Comparison of ENCODE assay signal across 32 mouse cellular contexts in the genomic region with DNA sequence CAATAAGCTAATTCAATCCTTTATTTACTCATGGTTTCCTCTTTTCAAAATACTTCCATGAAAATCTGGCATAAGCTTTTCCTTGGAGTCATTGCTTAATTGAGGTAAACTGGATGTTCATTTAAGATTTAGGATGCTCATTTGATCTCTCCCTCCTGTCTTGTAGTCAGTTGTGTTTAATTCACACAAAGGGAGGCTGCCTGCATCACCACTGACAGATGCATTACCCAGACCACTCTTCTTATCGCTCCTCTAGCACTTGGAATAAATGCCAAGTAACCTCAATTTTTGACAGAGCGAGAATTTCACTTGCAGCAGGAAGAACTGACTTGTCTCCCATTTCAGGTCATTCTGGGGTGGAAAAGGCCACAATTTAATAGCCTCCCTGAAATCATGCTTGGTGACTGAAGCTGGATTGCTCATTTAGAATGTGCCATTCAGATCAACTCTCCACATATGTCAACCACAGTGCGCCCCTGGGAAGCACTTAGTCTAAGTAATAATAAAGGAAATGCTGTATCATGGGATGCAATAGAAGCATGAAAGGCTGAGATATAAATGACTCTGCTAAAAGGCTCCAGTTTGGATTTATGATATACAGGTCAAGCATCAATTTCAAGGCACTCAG.
DNase-seq lines count a peak whose midpoint lies in the region; ATAC-seq and TF ChIP-seq lines count a peak whose summit lies in the region.
"Had no signal": no experiment of that assay in that cellular context is flagged by ENCODE, and none has a peak within 500 bp of the region (broad histone marks: within the 10 kb centered on the region; RNA-seq: fewer than 3 reads in every experiment).

No protein-coding gene starts in this region.

- 75% methylated on average over 3 of the region's 3 CpGs for WGBS in forebrain, postnatal 0 days
- 72% methylated on average over 3 of the region's 3 CpGs for WGBS in forebrain, embryonic 16.5 days
- 79% methylated on average over 3 of the region's 3 CpGs for WGBS in midbrain, embryonic 15.5 days
- 73% methylated on average over 3 of the region's 3 CpGs for WGBS in midbrain, embryonic 16.5 days

- H3K27me3 ChIP-seq in forebrain, postnatal 0 days (ENCODE audit: insufficient read depth, low read length), result no peaks in the 10 kb centered on the region
- H3K27me3 ChIP-seq in forebrain, embryonic 16.5 days (replicated peaks; ENCODE audit: control insufficient read depth, insufficient read depth, low read length), result no peaks in the 10 kb centered on the region
- H3K27me3 ChIP-seq in midbrain, embryonic 15.5 days (replicated peaks), result no peaks in the 10 kb centered on the region
- H3K27me3 ChIP-seq in midbrain, embryonic 16.5 days (ENCODE audit: control insufficient read depth, insufficient read depth, low read depth, low read length), result no peaks in the 10 kb centered on the region
- H3K27me3 ChIP-seq: embryonic facial prominence, embryonic 13.5 days; limb, embryonic 15.5 days; megakaryocyte, embryonic 14.5 days had no signal

- no peak for DNase-seq in forebrain, postnatal 0 days
- peak; percentile 57 for DNase-seq in brain, embryonic 14.5 days (ENCODE audit: low read depth)
- DNase-seq in embryo, embryonic 11 days, result peak; percentile 3
- no peak for DNase-seq in ovary, postnatal 36 days (ENCODE audit: low spot score)
- DNase-seq: adrenal gland, postnatal 14 days; cerebellum, adult 18-20 months; cerebellum, postnatal 10 days; gastrocnemius, adult 2 months; gastrocnemius, postnatal 36 days; heart, adult 18-20 months; heart, postnatal 36 days; kidney, adult 9 months; kidney, postnatal 10 days; layer of hippocampus, adult 9-11 months; lung, postnatal 4 days; right cerebral cortex, postnatal 4 days; thymus, adult 18-20 months; thymus, postnatal 25 days had no signal

- H3K9me3 ChIP-seq in forebrain, postnatal 0 days (ENCODE audit: low read length), result no peaks in the 10 kb centered on the region
- no peaks in the 10 kb centered on the region for H3K9me3 ChIP-seq in forebrain, embryonic 16.5 days (ENCODE audit: control insufficient read depth, low read length)
- H3K9me3 ChIP-seq in midbrain, embryonic 15.5 days, result no peaks in the 10 kb centered on the region
- H3K9me3 ChIP-seq in midbrain, embryonic 16.5 days (replicated peaks; ENCODE audit: control insufficient read depth, low read length, poor library complexity, severe bottlenecking), result no peaks in the 10 kb centered on the region
- H3K9me3 ChIP-seq: embryonic facial prominence, embryonic 13.5 days; forebrain, embryonic 10.5 days; limb, embryonic 10.5 days; limb, embryonic 15.5 days; megakaryocyte, embryonic 14.5 days had no signal

- H3K27ac ChIP-seq in forebrain, postnatal 0 days (ENCODE audit: low read depth, low read length), result no peak overlapping the region
- no peak overlapping the region for H3K27ac ChIP-seq in forebrain, embryonic 16.5 days (ENCODE audit: low read length)
- no peak overlapping the region for H3K27ac ChIP-seq in midbrain, embryonic 15.5 days
- H3K27ac ChIP-seq in midbrain, embryonic 16.5 days (ENCODE audit: low read length), result no peak overlapping the region
- H3K27ac ChIP-seq: embryonic facial prominence, embryonic 13.5 days; forebrain, embryonic 10.5 days; gastrocnemius, adult 2 months; hindbrain, embryonic 14.5 days; limb, embryonic 10.5 days; limb, embryonic 15.5 days; stomach, postnatal 0 days had no signal

- no peak for TF ChIP-seq CTCF in forebrain, postnatal 0 days (IDR thresholded peaks at IDR 0.05; ENCODE audit: low read depth)
- TF ChIP-seq CTCF in brain, embryonic 14.5 days (IDR thresholded peaks at IDR 0.05; ENCODE audit: borderline replicate concordance, extremely low read depth, insufficient read depth, insufficient read length), result no peak

- no peaks in the 10 kb centered on the region for H3K36me3 ChIP-seq in forebrain, postnatal 0 days (ENCODE audit: insufficient read depth)
- H3K36me3 ChIP-seq in forebrain, embryonic 16.5 days (ENCODE audit: control insufficient read depth, insufficient read depth), result no peaks in the 10 kb centered on the region
- no peaks in the 10 kb centered on the region for H3K36me3 ChIP-seq in midbrain, embryonic 15.5 days (replicated peaks)
- H3K36me3 ChIP-seq in midbrain, embryonic 16.5 days (ENCODE audit: control insufficient read depth, insufficient read depth, low read length), result no peaks in the 10 kb centered on the region
- H3K36me3 ChIP-seq: embryonic facial prominence, embryonic 13.5 days; forebrain, embryonic 10.5 days; limb, embryonic 10.5 days; limb, embryonic 15.5 days had no signal

- TF ChIP-seq POLR2A in brain, embryonic 14.5 days (IDR thresholded peaks at IDR 0.05; ENCODE audit: borderline replicate concordance, extremely low read depth, insufficient read depth, insufficient read length, poor library complexity, severe bottlenecking), result no peak

- no peak overlapping the region for H3K4me3 ChIP-seq in forebrain, postnatal 0 days (ENCODE audit: low read depth, low read length)
- no peak overlapping the region for H3K4me3 ChIP-seq in forebrain, embryonic 16.5 days (replicated peaks; ENCODE audit: low read length)
- no peak overlapping the region for H3K4me3 ChIP-seq in midbrain, embryonic 15.5 days
- no peak overlapping the region for H3K4me3 ChIP-seq in midbrain, embryonic 16.5 days (ENCODE audit: low read depth, low read length)
- H3K4me3 ChIP-seq: embryonic facial prominence, embryonic 13.5 days; forebrain, embryonic 10.5 days; gastrocnemius, adult 2 months; limb, embryonic 10.5 days; limb, embryonic 15.5 days; megakaryocyte, embryonic 14.5 days had no signal

- ATAC-seq in forebrain, postnatal 0 days, result 0 out of 2 replicates have a peak, but pooled peaks have one; percentile 32
- no peak for ATAC-seq in forebrain, embryonic 16.5 days
- 0 out of 2 replicates have a peak, but pooled peaks have one; percentile 24 for ATAC-seq in midbrain, embryonic 15.5 days (replicated peaks)
- ATAC-seq in midbrain, embryonic 16.5 days, result no peak
- ATAC-seq: CD4-positive, CD25-positive, alpha-beta regulatory T cell, adult 4 months; intestine, postnatal 0 days; lung, postnatal 0 days had no signal

- H3K4me1 ChIP-seq in forebrain, postnatal 0 days (ENCODE audit: insufficient read depth), result no peaks in the 10 kb centered on the region
- no peaks in the 10 kb centered on the region for H3K4me1 ChIP-seq in forebrain, embryonic 16.5 days (replicated peaks; ENCODE audit: control insufficient read depth, insufficient read depth, low read length)
- H3K4me1 ChIP-seq in midbrain, embryonic 15.5 days, result no peaks in the 10 kb centered on the region
- H3K4me1 ChIP-seq in midbrain, embryonic 16.5 days (ENCODE audit: control insufficient read depth, insufficient read depth, low read length), result no peaks in the 10 kb centered on the region
- H3K4me1 ChIP-seq: embryonic facial prominence, embryonic 13.5 days; forebrain, embryonic 10.5 days; limb, embryonic 10.5 days; limb, embryonic 15.5 days; megakaryocyte, embryonic 14.5 days had no signal

- H3K4me2 ChIP-seq in forebrain, postnatal 0 days (ENCODE audit: low read depth), result no peak overlapping the region
- no peak overlapping the region for H3K4me2 ChIP-seq in forebrain, embryonic 16.5 days (ENCODE audit: low read length)
- H3K4me2 ChIP-seq in midbrain, embryonic 15.5 days, result no peak overlapping the region
- H3K4me2 ChIP-seq in midbrain, embryonic 16.5 days (ENCODE audit: low read length), result no peak overlapping the region
- H3K4me2 ChIP-seq: embryonic facial prominence, embryonic 13.5 days; heart, embryonic 11.5 days; hindbrain, embryonic 14.5 days; limb, embryonic 15.5 days had no signal

- H3K9ac ChIP-seq in forebrain, postnatal 0 days, result no peak overlapping the region
- no peak overlapping the region for H3K9ac ChIP-seq in forebrain, embryonic 16.5 days (replicated peaks; ENCODE audit: low read depth, low read length)
- no peak overlapping the region for H3K9ac ChIP-seq in midbrain, embryonic 15.5 days
- H3K9ac ChIP-seq in midbrain, embryonic 16.5 days (ENCODE audit: low read depth, low read length), result no peak overlapping the region
- H3K9ac ChIP-seq: embryonic facial prominence, embryonic 13.5 days; hindbrain, embryonic 14.5 days; limb, embryonic 15.5 days had no signal

Comparison
In these comparisons a context has a peak if more than half of its experiments do, and no peak if none do; other contexts are left out.
1. ATAC-seq: peak in forebrain, postnatal 0 days (single experiment) and midbrain, embryonic 15.5 days (single experiment); none in forebrain, embryonic 16.5 days (single experiment) and midbrain, embryonic 16.5 days (single experiment).
2. DNase-seq: peak in brain, embryonic 14.5 days (single experiment) and embryo, embryonic 11 days (single experiment); none in forebrain, postnatal 0 days (single experiment) and ovary, postnatal 36 days (single experiment).